In genomic region chr16:18627163-18627562, GRCm38 (mm10) we compare ENCODE assay signal across 8 mouse cellular contexts. TPM values are rescaled to one million over a fixed set of nuclear protein-coding genes. Genes with fewer than 3 reads are reported as not detected.
DNase-seq lines count a peak whose midpoint lies in the region; ATAC-seq lines count a peak whose summit lies in the region.

No protein-coding gene starts in this region.

- H3K27me3 ChIP-seq in kidney, embryonic 14.5 days (ENCODE audit: control insufficient read depth, insufficient read depth, low read length), result peaks cover 60% of the 10 kb centered on the region
- H3K27me3 ChIP-seq in forebrain, embryonic 16.5 days (replicated peaks; ENCODE audit: control insufficient read depth, insufficient read depth, low read length), result peaks cover 37% of the 10 kb centered on the region
- peaks cover 62% of the 10 kb centered on the region for H3K27me3 ChIP-seq in midbrain, embryonic 13.5 days

- no peak for ATAC-seq in kidney, embryonic 14.5 days (ENCODE audit: low FRiP score, low TSS enrichment)
- no peak for ATAC-seq in forebrain, embryonic 16.5 days
- no peak for ATAC-seq in midbrain, embryonic 13.5 days
- no peak for ATAC-seq in erythroid progenitor cell, adult 5-6 weeks (replicated peaks; ENCODE audit: low FRiP score, poor library complexity, severe bottlenecking)

- no peak for DNase-seq in kidney, adult 18-20 months
- peak; percentile 41 for DNase-seq in cerebellum, adult 8-10 months
- DNase-seq in thymus, adult 18-20 months, result no peak
- DNase-seq in ovary, adult 18-20 months (ENCODE audit: low spot score), result no peak

- WGBS in kidney, embryonic 14.5 days, result 58% methylated on average over 3 of the region's 3 CpGs
- 42% methylated on average over 3 of the region's 3 CpGs for WGBS in forebrain, embryonic 16.5 days
- 46% methylated on average over 3 of the region's 3 CpGs for WGBS in midbrain, embryonic 13.5 days

- no peak overlapping the region for H3K27ac ChIP-seq in kidney, embryonic 14.5 days (ENCODE audit: low read depth, low read length)
- no peak overlapping the region for H3K27ac ChIP-seq in forebrain, embryonic 16.5 days (ENCODE audit: low read length)
- no peak overlapping the region for H3K27ac ChIP-seq in midbrain, embryonic 13.5 days

- H3K9ac ChIP-seq in kidney, embryonic 14.5 days (ENCODE audit: low read depth, low read length), result no peak overlapping the region
- H3K9ac ChIP-seq in forebrain, embryonic 16.5 days (replicated peaks; ENCODE audit: low read depth, low read length), result no peak overlapping the region
- H3K9ac ChIP-seq in midbrain, embryonic 13.5 days (replicated peaks), result peak overlapping the region; percentile 96

- no peaks in the 10 kb centered on the region for H3K9me3 ChIP-seq in kidney, embryonic 14.5 days (ENCODE audit: control insufficient read depth, low read length)
- H3K9me3 ChIP-seq in forebrain, embryonic 16.5 days (ENCODE audit: control insufficient read depth, low read length), result no peaks in the 10 kb centered on the region
- no peaks in the 10 kb centered on the region for H3K9me3 ChIP-seq in midbrain, embryonic 13.5 days

- peaks cover 6% of the 10 kb centered on the region; the same call in 1 of the 2 replicates for H3K36me3 ChIP-seq in kidney, embryonic 14.5 days (ENCODE audit: control insufficient read depth, insufficient read depth, low read length)
- peaks cover 16% of the 10 kb centered on the region for H3K36me3 ChIP-seq in forebrain, embryonic 16.5 days (ENCODE audit: control insufficient read depth, insufficient read depth)
- H3K36me3 ChIP-seq in midbrain, embryonic 13.5 days, result peaks cover 36% of the 10 kb centered on the region

- H3K4me1 ChIP-seq in kidney, embryonic 14.5 days (ENCODE audit: control insufficient read depth, insufficient read depth, low read length), result peaks cover 20% of the 10 kb centered on the region
- peaks cover 41% of the 10 kb centered on the region for H3K4me1 ChIP-seq in forebrain, embryonic 16.5 days (replicated peaks; ENCODE audit: control insufficient read depth, insufficient read depth, low read length)
- H3K4me1 ChIP-seq in midbrain, embryonic 13.5 days (replicated peaks), result peaks cover 39% of the 10 kb centered on the region

- peak overlapping the region; percentile 82; the same call in 1 of the 2 replicates for H3K4me2 ChIP-seq in kidney, embryonic 14.5 days (replicated peaks; ENCODE audit: low read depth, low read length)
- peak overlapping the region; percentile 71 for H3K4me2 ChIP-seq in forebrain, embryonic 16.5 days (ENCODE audit: low read length)
- H3K4me2 ChIP-seq in midbrain, embryonic 13.5 days (replicated peaks), result peak overlapping the region; percentile 90

- H3K4me3 ChIP-seq in kidney, embryonic 14.5 days (ENCODE audit: low read length), result no peak overlapping the region
- H3K4me3 ChIP-seq in forebrain, embryonic 16.5 days (replicated peaks; ENCODE audit: low read length), result peak overlapping the region; percentile 60
- peak overlapping the region; percentile 88 for H3K4me3 ChIP-seq in midbrain, embryonic 13.5 days (replicated peaks)

RNA-seq across cellular contexts. Expression of gene Gm49601, which starts 0.9 kb away (rescaled TPM):
- polyA plus RNA-seq in kidney, embryonic 14.5 days (2014; fragmentation: Nextera tagmentation; extraction: Ambion mirVana), result 1.2 and 1.7 TPM in 2 replicates
- polyA plus RNA-seq in forebrain, embryonic 16.5 days (2015; fragmentation: Nextera tagmentation; extraction: Ambion mirVana), result 16.9 and 23.4 TPM in 2 replicates
- polyA plus RNA-seq in midbrain, embryonic 13.5 days (2015; fragmentation: Nextera tagmentation; extraction: Ambion mirVana), result 16.5 and 18.3 TPM in 2 replicates
- 6.1 TPM in 1 of 2 replicates, not detected in the other for total RNA-seq in erythroid progenitor cell, adult 5-6 weeks (2015; ENCODE audit: low replicate concordance)
- total RNA-seq in erythroid progenitor cell, adult 5-6 weeks (2017; ENCODE audit: low replicate concordance), result 4.2 TPM in 1 of 2 replicates, not detected in the other

RNA-seq across cellular contexts. Expression of gene Sept5, which starts 2.6 kb away (rescaled TPM):
- polyA plus RNA-seq in kidney, embryonic 14.5 days (2014; fragmentation: Nextera tagmentation; extraction: Ambion mirVana), result 12.2 and 14.2 TPM in 2 replicates
- 216 and 228 TPM in 2 replicates for polyA plus RNA-seq in forebrain, embryonic 16.5 days (2015; fragmentation: Nextera tagmentation; extraction: Ambion mirVana)
- polyA plus RNA-seq in midbrain, embryonic 13.5 days (2015; fragmentation: Nextera tagmentation; extraction: Ambion mirVana), result 149 and 151 TPM in 2 replicates
- total RNA-seq in erythroid progenitor cell, adult 5-6 weeks (2015; ENCODE audit: low replicate concordance), result 2.1 and 7.6 TPM in 2 replicates
- 11.2 TPM in 1 of 2 replicates, not detected in the other for total RNA-seq in erythroid progenitor cell, adult 5-6 weeks (2017; ENCODE audit: low replicate concordance)

RNA-seq across cellular contexts. Expression of gene Gp1bb, which starts 5.0 kb away (rescaled TPM):
- polyA plus RNA-seq in kidney, embryonic 14.5 days (2014; fragmentation: Nextera tagmentation; extraction: Ambion mirVana), result 1.1 and 1.6 TPM in 2 replicates
- polyA plus RNA-seq in forebrain, embryonic 16.5 days (2015; fragmentation: Nextera tagmentation; extraction: Ambion mirVana), result 8.0 and 9.5 TPM in 2 replicates
- 8.2 and 10.5 TPM in 2 replicates for polyA plus RNA-seq in midbrain, embryonic 13.5 days (2015; fragmentation: Nextera tagmentation; extraction: Ambion mirVana)
- 1.7 TPM in 1 of 2 replicates, not detected in the other for total RNA-seq in erythroid progenitor cell, adult 5-6 weeks (2015; ENCODE audit: low replicate concordance)
- total RNA-seq in erythroid progenitor cell, adult 5-6 weeks (2017; ENCODE audit: low replicate concordance), result 0.51 TPM in 1 of 2 replicates, not detected in the other

RNA-seq across cellular contexts. Expression of gene Tbx1, which starts 36.7 kb away (rescaled TPM):
- polyA plus RNA-seq in kidney, embryonic 14.5 days (2014; fragmentation: Nextera tagmentation; extraction: Ambion mirVana), result 0.61 and 0.63 TPM in 2 replicates
- 0.28 and 0.56 TPM in 2 replicates for polyA plus RNA-seq in forebrain, embryonic 16.5 days (2015; fragmentation: Nextera tagmentation; extraction: Ambion mirVana)
- polyA plus RNA-seq in midbrain, embryonic 13.5 days (2015; fragmentation: Nextera tagmentation; extraction: Ambion mirVana), result 0.34 and 0.71 TPM in 2 replicates
- not detected in 2 replicates for total RNA-seq in erythroid progenitor cell, adult 5-6 weeks (2015; ENCODE audit: low replicate concordance)
- total RNA-seq in erythroid progenitor cell, adult 5-6 weeks (2017; ENCODE audit: low replicate concordance), result not detected in 2 replicates
